Mouse (Mus musculus) myocyte (in vitro differentiated cells): ENCODE data around the gene Ubxn10. TPM values are rescaled to one million over a fixed set of nuclear protein-coding genes. Genes with fewer than 3 reads are reported as not detected.

Experiments
- H3K27me3 ChIP-seq: one replicate; pipeline ENCODE4 v1.6.1; 2011; ENCODE audit not compliant: control insufficient read depth, insufficient read depth, insufficient read length
- H3K36me3 ChIP-seq: one replicate; pipeline ENCODE4 v1.6.1; 2011; ENCODE audit not compliant: control insufficient read depth, insufficient read depth
- H3K4me2 ChIP-seq: one replicate; pipeline ENCODE4 v1.6.1; 2011; ENCODE audit warnings: low read depth, control low read depth
- H3K4me3 ChIP-seq: one replicate; pipeline ENCODE4 v1.5.1; 2011; ENCODE audit warnings: mild to moderate bottlenecking, control low read depth, moderate library complexity
- H3K79me2 ChIP-seq: one replicate; pipeline ENCODE4 v1.6.1; 2011; ENCODE audit not compliant: control insufficient read depth, insufficient read depth
- H3ac ChIP-seq: one replicate; pipeline ENCODE4 v1.6.1; 2011; ENCODE audit not compliant: control insufficient read depth, insufficient read length
- CEBPB ChIP-seq: IDR thresholded peaks from 2 replicates; pipeline ENCODE4 v1.6.1; 2011; ENCODE audit warnings: mild to moderate bottlenecking, moderate library complexity; ENCODE audit not compliant: poor library complexity, insufficient read depth, severe bottlenecking
- E2F4 ChIP-seq: IDR thresholded peaks from one replicate; pipeline ENCODE4 v1.6.1; 2011; ENCODE audit warnings: mild to moderate bottlenecking, control low read depth, moderate library complexity; ENCODE audit not compliant: insufficient read depth
- MAX ChIP-seq: IDR thresholded peaks from one replicate; pipeline ENCODE4 v1.6.1; 2011; ENCODE audit warnings: low read depth, mild to moderate bottlenecking, control low read depth
- MYOD1 ChIP-seq, 3 experiments: IDR thresholded peaks; one replicate each; pipeline ENCODE4 v1.6.1; 2011; ENCODE audit warnings: control low read depth in 2 of 3, low read depth in 2 of 3, mild to moderate bottlenecking in 2 of 3, moderate library complexity in 1 of 3; ENCODE audit not compliant: insufficient read length in 2 of 3, control insufficient read depth in 1 of 3
- MYOG ChIP-seq, 3 experiments: IDR thresholded peaks; one replicate each; pipeline ENCODE4 v1.6.1; 2011; ENCODE audit warnings: control low read depth in 2 of 3, low read depth in 2 of 3, mild to moderate bottlenecking in 2 of 3; ENCODE audit not compliant: insufficient read length in 2 of 3, control insufficient read depth in 1 of 3, insufficient read depth in 1 of 3
- POLR2A ChIP-seq: IDR thresholded peaks from one replicate; pipeline ENCODE4 v1.6.1; 2011; ENCODE audit warnings: low read depth, mild to moderate bottlenecking, control low read depth, moderate library complexity; ENCODE audit not compliant: insufficient read length
- POLR2AphosphoS2 ChIP-seq: IDR thresholded peaks from one replicate; pipeline ENCODE4 v1.6.1; 2011; ENCODE audit warnings: low read depth, control low read depth; ENCODE audit not compliant: insufficient read length
- REST ChIP-seq: IDR thresholded peaks from one replicate; pipeline ENCODE4 v1.6.1; 2011; ENCODE audit warnings: mild to moderate bottlenecking, control low read depth, moderate library complexity; ENCODE audit not compliant: insufficient read depth, insufficient read length
- SRF ChIP-seq: IDR thresholded peaks from one replicate; pipeline ENCODE4 v1.6.1; 2011; ENCODE audit warnings: low read depth; ENCODE audit not compliant: control insufficient read depth, insufficient read length
- TCF12 ChIP-seq: IDR thresholded peaks from one replicate; pipeline ENCODE4 v1.6.1; 2011; ENCODE audit warnings: mild to moderate bottlenecking, control low read depth; ENCODE audit not compliant: poor library complexity, insufficient read depth, severe bottlenecking
- TCF3 ChIP-seq: IDR thresholded peaks from one replicate; pipeline ENCODE4 v1.6.1; 2011; ENCODE audit warnings: low read depth, control low read depth; ENCODE audit not compliant: insufficient read length
- USF1 ChIP-seq: IDR thresholded peaks from one replicate; pipeline ENCODE4 v1.6.1; 2011; ENCODE audit warnings: low read depth, mild to moderate bottlenecking, control low read depth, moderate library complexity
- polyA plus RNA-seq: library from polyadenylated mRNA; unstranded; fragments of >200 nt; fragmentation: generic; extraction: Trizol; gene quantifications from one replicate; pipeline ENCODE4 v1.2.1, GENCODE M21; 2012; ENCODE audit warnings: missing spikeins

The Ubxn10 gene
- polyA plus RNA-seq, 1 experiment: not detected

DNA sequence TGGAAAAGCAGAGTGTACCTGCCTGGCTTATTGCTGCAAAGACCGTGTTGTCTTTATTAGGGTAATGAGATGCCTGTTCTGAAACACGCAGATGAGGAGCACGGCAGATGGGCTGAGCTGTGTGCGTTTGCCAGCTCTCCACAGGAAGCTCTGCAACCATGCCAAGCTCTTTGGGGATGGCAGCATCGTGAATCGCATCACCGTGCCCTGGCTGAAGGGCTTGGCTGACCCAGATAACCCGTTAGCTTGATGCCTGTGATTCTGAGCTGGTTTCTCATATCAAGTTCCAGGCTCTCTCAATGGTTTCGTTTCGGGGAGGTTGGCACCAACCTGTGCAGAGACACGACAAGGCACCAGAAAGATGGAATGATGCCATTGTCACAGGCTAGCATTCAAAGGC is 26.3 kb downstream of the Ubxn10 start:
- H3K36me3 ChIP-seq: no peaks in the 10 kb centered on the region
- H3K4me3 ChIP-seq: no peak overlapping the region
- H3K27me3 ChIP-seq: peaks cover 12% of the 10 kb centered on the region
- no peak overlapping the region for H3ac ChIP-seq
- H3K4me2 ChIP-seq: no peak overlapping the region
- H3K79me2 ChIP-seq: no peaks in the 10 kb centered on the region
- no peak for TF ChIP-seq E2F4
- no peak for TF ChIP-seq SRF
- no peak for TF ChIP-seq TCF12
- TF ChIP-seq POLR2AphosphoS2: no peak
- TF ChIP-seq POLR2A: no peak
- no peak for TF ChIP-seq CEBPB
- TF ChIP-seq MYOD1 (IDR thresholded peaks at IDR 0.05; ENCODE audit: control insufficient read depth in 1 of 3, insufficient read length in 2 of 3, low read depth in 2 of 3): no peak
- no peak for TF ChIP-seq TCF3
- TF ChIP-seq USF1: no peak
- no peak for TF ChIP-seq REST
- TF ChIP-seq MYOG (IDR thresholded peaks at IDR 0.05; ENCODE audit: control insufficient read depth in 1 of 3, insufficient read depth in 1 of 3, insufficient read length in 2 of 3, low read depth in 2 of 3): no peak
- TF ChIP-seq MAX: no peak

DNA sequence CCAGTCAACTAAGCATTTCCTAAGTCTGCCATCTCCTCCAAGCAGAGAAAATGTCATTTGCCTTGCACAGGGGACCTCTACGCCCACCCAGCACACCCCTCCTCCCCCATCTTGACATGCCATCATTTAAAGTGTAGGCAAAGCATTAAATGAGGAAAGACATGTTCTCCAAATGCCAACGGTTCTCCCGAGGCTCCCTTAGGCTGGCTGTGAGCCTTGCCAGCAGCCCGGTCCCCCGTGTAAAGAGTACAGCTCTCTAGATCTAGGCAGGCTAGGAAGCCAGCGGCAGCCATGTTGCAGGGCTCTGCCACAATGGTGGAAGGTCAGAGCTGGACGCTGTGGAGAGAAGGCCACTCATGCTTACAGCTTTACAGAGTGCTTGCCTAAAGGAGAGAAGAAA is 27.0 kb downstream of the Ubxn10 start:
- no peaks in the 10 kb centered on the region for H3K79me2 ChIP-seq
- TF ChIP-seq MYOG (IDR thresholded peaks at IDR 0.05; ENCODE audit: control insufficient read depth in 1 of 3, insufficient read depth in 1 of 3, insufficient read length in 2 of 3, low read depth in 2 of 3) (no peak), POLR2AphosphoS2 (no peak), REST (no peak), TCF12 (no peak), POLR2A (no peak), MAX (no peak), E2F4 (no peak), MYOD1 (IDR thresholded peaks at IDR 0.05; ENCODE audit: control insufficient read depth in 1 of 3, insufficient read length in 2 of 3, low read depth in 2 of 3) (no peak), CEBPB (no peak), USF1 (no peak), SRF (no peak), TCF3 (no peak)

DNA sequence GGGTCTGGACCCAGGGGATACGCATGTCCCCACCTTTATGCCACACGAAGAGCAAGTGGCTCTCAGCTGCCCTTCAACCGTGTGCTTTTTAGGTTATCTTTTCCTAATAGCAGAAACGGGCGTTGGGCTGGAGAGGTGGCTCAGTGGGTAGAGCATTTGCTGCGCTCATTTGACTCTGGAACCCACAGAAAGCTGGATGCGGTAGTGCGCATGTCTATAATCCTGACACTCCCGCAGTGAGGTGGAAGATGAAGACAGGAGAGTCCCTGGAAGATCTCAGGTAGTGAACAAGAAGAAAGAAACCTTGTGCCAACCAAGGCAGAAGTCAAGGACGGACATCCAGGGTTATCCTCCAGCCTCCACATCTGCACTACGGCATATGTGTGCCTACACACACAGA is 27.7 kb downstream of the Ubxn10 start:
- no peaks in the 10 kb centered on the region for H3K36me3 ChIP-seq
- peaks cover 12% of the 10 kb centered on the region for H3K27me3 ChIP-seq
- no peak overlapping the region for H3ac ChIP-seq
- no peak overlapping the region for H3K4me2 ChIP-seq
- TF ChIP-seq MAX (no peak), TCF12 (no peak), SRF (no peak), CEBPB (no peak), USF1 (no peak), MYOG (IDR thresholded peaks at IDR 0.05; ENCODE audit: control insufficient read depth in 1 of 3, insufficient read depth in 1 of 3, insufficient read length in 2 of 3, low read depth in 2 of 3) (no peak), POLR2A (no peak), E2F4 (no peak), POLR2AphosphoS2 (no peak), MYOD1 (IDR thresholded peaks at IDR 0.05; ENCODE audit: control insufficient read depth in 1 of 3, insufficient read length in 2 of 3, low read depth in 2 of 3) (no peak), TCF3 (no peak), REST (no peak)
- no peak overlapping the region for H3K4me3 ChIP-seq
- no peaks in the 10 kb centered on the region for H3K79me2 ChIP-seq

More for the DNA sequence above, 27.0 kb downstream of the Ubxn10 start:
- no peak overlapping the region for H3K4me2 ChIP-seq
- H3K4me3 ChIP-seq: no peak overlapping the region
- no peak overlapping the region for H3ac ChIP-seq
- H3K27me3 ChIP-seq: peaks cover 12% of the 10 kb centered on the region
- H3K36me3 ChIP-seq: no peaks in the 10 kb centered on the region

DNA sequence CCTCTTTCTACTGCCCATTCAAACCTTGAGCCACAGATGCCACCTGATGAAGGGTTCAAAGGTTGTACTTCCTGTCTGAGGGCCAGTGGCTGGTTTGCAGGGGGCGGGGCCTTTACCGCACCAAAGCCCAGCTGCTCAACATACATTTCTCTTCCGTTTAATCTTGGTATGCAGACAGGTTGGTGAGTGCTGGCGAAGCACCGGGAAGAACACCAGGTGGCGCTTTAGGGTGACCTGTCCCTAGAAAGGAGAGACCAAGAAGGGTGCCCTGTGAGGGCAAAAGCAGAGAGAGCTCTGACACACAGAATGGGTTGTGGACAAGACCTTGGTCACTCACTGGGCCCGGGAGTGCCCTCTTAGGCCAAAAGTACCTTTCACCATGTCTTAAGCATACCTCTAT is 28.3 kb downstream of the Ubxn10 start:
- Histone ChIP-seq H3K4me2 (no peak overlapping the region), H3K4me3 (no peak overlapping the region), H3ac (no peak overlapping the region), H3K36me3 (no peaks in the 10 kb centered on the region), H3K79me2 (no peaks in the 10 kb centered on the region), H3K27me3 (peaks cover 12% of the 10 kb centered on the region)
- no peak for TF ChIP-seq SRF
- no peak for TF ChIP-seq MAX
- TF ChIP-seq E2F4: no peak
- no peak for TF ChIP-seq CEBPB
- TF ChIP-seq MYOG (IDR thresholded peaks at IDR 0.05; ENCODE audit: control insufficient read depth in 1 of 3, insufficient read depth in 1 of 3, insufficient read length in 2 of 3, low read depth in 2 of 3): no peak
- TF ChIP-seq POLR2A: no peak
- no peak for TF ChIP-seq MYOD1 (IDR thresholded peaks at IDR 0.05; ENCODE audit: control insufficient read depth in 1 of 3, insufficient read length in 2 of 3, low read depth in 2 of 3)
- TF ChIP-seq USF1: no peak
- TF ChIP-seq TCF3: no peak
- no peak for TF ChIP-seq REST
- no peak for TF ChIP-seq TCF12
- no peak for TF ChIP-seq POLR2AphosphoS2

DNA sequence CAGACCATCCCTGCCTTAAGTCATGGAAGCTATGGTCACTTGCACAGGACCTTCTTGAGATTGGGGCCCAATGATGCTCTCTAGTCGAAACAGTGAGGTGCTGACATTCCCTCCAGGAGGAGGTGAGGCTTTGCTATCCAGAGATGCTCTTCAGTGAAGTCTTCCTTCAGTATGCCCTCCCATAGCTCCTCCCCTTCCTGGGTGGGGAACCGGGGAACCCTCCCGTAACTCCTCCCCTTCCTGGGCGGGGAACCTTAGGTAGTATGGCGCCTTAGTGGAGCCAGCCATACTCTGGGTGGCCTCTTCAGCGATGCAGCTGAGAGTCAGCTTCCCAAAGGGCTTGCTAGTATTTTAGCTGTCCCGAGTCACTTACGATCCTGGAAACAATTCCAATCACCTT is 30.3 kb downstream of the Ubxn10 start:
- H3K36me3 ChIP-seq: no peaks in the 10 kb centered on the region
- peaks cover 15% of the 10 kb centered on the region for H3K27me3 ChIP-seq
- H3K4me3 ChIP-seq: no peak overlapping the region
- TF ChIP-seq TCF12 (no peak), REST (no peak), SRF (no peak), USF1 (no peak)
- H3ac ChIP-seq: no peak overlapping the region
- no peaks in the 10 kb centered on the region for H3K79me2 ChIP-seq
- H3K4me2 ChIP-seq: no peak overlapping the region
